Mouse (Mus musculus): ENCODE data around the gene Klhl8. TPM values are rescaled to one million over a fixed set of nuclear protein-coding genes. Genes with fewer than 3 reads are reported as not detected.

Klhl8 gene
- total and polyA plus RNA-seq, 3 experiments, result 5.6 to 6.2 TPM; not detected in 1

GRCm38 (mm10) chr5:103939350-103939652, 28.2 kb upstream of the Klhl8 start:
- no peak for DNase-seq (ENCODE audit: low read depth, low spot score)
- Histone ChIP-seq H3K9ac (ENCODE audit: control insufficient read depth, low read depth, low read length, poor library complexity, severe bottlenecking) (no peak overlapping the region), H3K27ac (ENCODE audit: control insufficient read depth, low read depth, low read length) (no peak overlapping the region), H3K79me2 (ENCODE audit: control insufficient read depth, insufficient read depth, low read length, poor library complexity) (no peaks in the 10 kb centered on the region), H3K4me3 (ENCODE audit: control insufficient read depth in 1 of 2, insufficient read depth in 1 of 2, low read depth in 2 of 2, low read length in 2 of 2) (no peak overlapping the region), H3K9me3 (replicated peaks; ENCODE audit: insufficient read depth, low read length) (no peaks in the 10 kb centered on the region), H3K27me3 (ENCODE audit: control insufficient read depth in 1 of 2, insufficient read depth in 2 of 2, low read length in 2 of 2) (peaks cover 3 to 8% of the 10 kb centered on the region in 2 experiments), H3K4me1 (ENCODE audit: control insufficient read depth in 1 of 2, insufficient read depth in 2 of 2, low read length in 2 of 2) (no peaks in the 10 kb centered on the region), H3K36me3 (ENCODE audit: control insufficient read depth in 1 of 2, insufficient read depth in 2 of 2, low read length in 2 of 2) (no peaks in the 10 kb centered on the region)
- TF ChIP-seq MYB (IDR thresholded peaks at IDR 0.05; ENCODE audit: low read depth, low read length) (no peak), ZC3H11A (IDR thresholded peaks at IDR 0.05; ENCODE audit: low read depth, low read length) (no peak), USF1 (IDR thresholded peaks at IDR 0.05; ENCODE audit: low read depth, low read length) (no peak), MXI1 (IDR thresholded peaks at IDR 0.05; ENCODE audit: low read depth, low read length) (no peak), HCFC1 (IDR thresholded peaks at IDR 0.05; ENCODE audit: low read depth, low read length) (no peak), MAFK (IDR thresholded peaks at IDR 0.05; ENCODE audit: borderline replicate concordance, low read depth, low read length) (no peak), BHLHE40 (IDR thresholded peaks at IDR 0.05; ENCODE audit: borderline replicate concordance, low read depth, low read length) (no peak), POLR2AphosphoS2 (IDR thresholded peaks at IDR 0.05; ENCODE audit: low read length) (no peak), TCF12 (IDR thresholded peaks at IDR 0.05; ENCODE audit: low read depth, low read length) (no peak), SMC3 (IDR thresholded peaks at IDR 0.05; ENCODE audit: low read depth, low read length) (no peak), ZNF384 (IDR thresholded peaks at IDR 0.05; ENCODE audit: low read depth, low read length) (no peak), RCOR1 (IDR thresholded peaks at IDR 0.05; ENCODE audit: low read depth, low read length) (no peak), MEF2A (IDR thresholded peaks at IDR 0.05; ENCODE audit: extremely low read depth, insufficient replicate concordance, low read depth, low read length, poor library complexity, severe bottlenecking) (no peak), MAZ (IDR thresholded peaks at IDR 0.05; ENCODE audit: low read depth, low read length) (no peak), ELF1 (IDR thresholded peaks at IDR 0.05; ENCODE audit: low read depth, low read length) (no peak), TAL1 (IDR thresholded peaks at IDR 0.05; ENCODE audit: low read length) (no peak), MYC (IDR thresholded peaks at IDR 0.05; ENCODE audit: low read depth, low read length) (no peak), EP300 (IDR thresholded peaks at IDR 0.05; ENCODE audit: low read depth in 1 of 2, low read length in 2 of 2) (no peak), ZMIZ1 (IDR thresholded peaks at IDR 0.05; ENCODE audit: low read depth, low read length) (no peak), KAT2A (conservative IDR thresholded peaks at IDR 0.05; ENCODE audit: low read depth, low read length) (no peak)

- H3K36me3 ChIP-seq (ENCODE audit: control insufficient read depth in 1 of 2, insufficient read depth in 2 of 2, low read length in 2 of 2), result no peaks in the 10 kb centered on the region
- no peaks in the 10 kb centered on the region for H3K9me3 ChIP-seq (replicated peaks; ENCODE audit: insufficient read depth, low read length)
- TF ChIP-seq MYB (IDR thresholded peaks at IDR 0.05; ENCODE audit: low read depth, low read length) (no peak), CHD2 (IDR thresholded peaks at IDR 0.05; ENCODE audit: low read length) (no peak), NELFE (IDR thresholded peaks at IDR 0.05; ENCODE audit: low read depth, low read length) (no peak), UBTF (IDR thresholded peaks at IDR 0.05; ENCODE audit: borderline replicate concordance, insufficient read depth, low read depth, low read length) (no peak), KAT2A (conservative IDR thresholded peaks at IDR 0.05; ENCODE audit: low read depth, low read length) (no peak), E2F4 (IDR thresholded peaks at IDR 0.05; ENCODE audit: borderline replicate concordance, low read depth, low read length) (no peak), ZC3H11A (IDR thresholded peaks at IDR 0.05; ENCODE audit: low read depth, low read length) (no peak), ETS1 (IDR thresholded peaks at IDR 0.05; ENCODE audit: low read depth, low read length) (no peak), NRF1 (IDR thresholded peaks at IDR 0.05; ENCODE audit: insufficient read depth, low read depth, low read length, poor library complexity, severe bottlenecking) (no peak), EP300 (IDR thresholded peaks at IDR 0.05; ENCODE audit: low read depth in 1 of 2, low read length in 2 of 2) (no peak), CHD1 (IDR thresholded peaks at IDR 0.05; ENCODE audit: low read depth, low read length) (no peak), MAFK (IDR thresholded peaks at IDR 0.05; ENCODE audit: borderline replicate concordance, low read depth, low read length) (no peak), TBP (IDR thresholded peaks at IDR 0.05; ENCODE audit: low read depth, low read length) (no peak), GATA1 (IDR thresholded peaks at IDR 0.05; ENCODE audit: low read depth, low read length) (no peak)
- H3K9ac ChIP-seq (ENCODE audit: control insufficient read depth, low read depth, low read length, poor library complexity, severe bottlenecking), result no peak overlapping the region
- H3K27ac ChIP-seq (ENCODE audit: control insufficient read depth, low read depth, low read length), result no peak overlapping the region
- H3K4me1 ChIP-seq (ENCODE audit: control insufficient read depth in 1 of 2, insufficient read depth in 2 of 2, low read length in 2 of 2), result no peaks in the 10 kb centered on the region
- no peak for DNase-seq (ENCODE audit: low read depth, low spot score)
- H3K27me3 ChIP-seq (ENCODE audit: control insufficient read depth in 1 of 2, insufficient read depth in 2 of 2, low read length in 2 of 2), result peaks cover 3 to 8% of the 10 kb centered on the region in 2 experiments
- no peak overlapping the region for H3K4me3 ChIP-seq (ENCODE audit: control insufficient read depth in 1 of 2, insufficient read depth in 1 of 2, low read depth in 2 of 2, low read length in 2 of 2)
- no peaks in the 10 kb centered on the region for H3K79me2 ChIP-seq (ENCODE audit: control insufficient read depth, insufficient read depth, low read length, poor library complexity)
These were observed 27.7 kb upstream of the Klhl8 start for GRCm38 (mm10) chr5:103938547-103939349.
